Mouse (Mus musculus): Measurements from ENCODE around the gene 1110059G10Rik. TPM values are rescaled to one million over a fixed set of nuclear protein-coding genes. Genes with fewer than 3 reads are reported as not detected.

The 1110059G10Rik gene
- polyA plus RNA-seq, 1 experiment from 2014 or later = 34.8 TPM

Other genes with a start within 250 kb of the 1110059G10Rik start
- gene Topaz1, start 203.7 kb downstream of the 1110059G10Rik start, polyA plus RNA-seq (2014; fragmentation: Nextera tagmentation; extraction: Ambion mirVana) = not detected in 2 replicates
- 3.9 and 6.3 TPM in 2 replicates for gene Tcaim, start 145.5 kb downstream of the 1110059G10Rik start, polyA plus RNA-seq (2014; fragmentation: Nextera tagmentation; extraction: Ambion mirVana)
- 0.37 TPM in 2 replicates for gene Gm35549, start 107.0 kb downstream of the 1110059G10Rik start, polyA plus RNA-seq (2014; fragmentation: Nextera tagmentation; extraction: Ambion mirVana)
- 28.2 and 66.0 TPM in 2 replicates for gene Zfp445, start 85.0 kb downstream of the 1110059G10Rik start, polyA plus RNA-seq (2014; fragmentation: Nextera tagmentation; extraction: Ambion mirVana)
- 3.3 and 3.6 TPM in 2 replicates for gene Zkscan7, start 65.3 kb downstream of the 1110059G10Rik start, polyA plus RNA-seq (2014; fragmentation: Nextera tagmentation; extraction: Ambion mirVana)
- 20.8 and 28.6 TPM in 2 replicates for gene Zfp105, start 27.9 kb downstream of the 1110059G10Rik start, polyA plus RNA-seq (2014; fragmentation: Nextera tagmentation; extraction: Ambion mirVana)
- 65.5 and 80.9 TPM in 2 replicates for gene Kif15, start within 50 bp of the 1110059G10Rik start, polyA plus RNA-seq (2014; fragmentation: Nextera tagmentation; extraction: Ambion mirVana)
- gene Tmem42, start 70.3 kb upstream of the 1110059G10Rik start, polyA plus RNA-seq (2014; fragmentation: Nextera tagmentation; extraction: Ambion mirVana) = 25.5 and 26.4 TPM in 2 replicates
- 0.31 TPM in 1 of 2 replicates, not detected in the other for gene Tgm4, start 83.7 kb upstream of the 1110059G10Rik start, polyA plus RNA-seq (2014; fragmentation: Nextera tagmentation; extraction: Ambion mirVana)
- 46.9 and 59.6 TPM in 2 replicates for gene Zdhhc3, start 162.2 kb upstream of the 1110059G10Rik start, polyA plus RNA-seq (2014; fragmentation: Nextera tagmentation; extraction: Ambion mirVana)
- 133 and 156 TPM in 2 replicates for gene Exosc7, start 162.2 kb upstream of the 1110059G10Rik start, polyA plus RNA-seq (2014; fragmentation: Nextera tagmentation; extraction: Ambion mirVana)
- not detected in 2 replicates for gene Clec3b, start 199.9 kb upstream of the 1110059G10Rik start, polyA plus RNA-seq (2014; fragmentation: Nextera tagmentation; extraction: Ambion mirVana)